Mouse (Mus musculus) bone marrow, adult 2 months (tissue): ENCODE measurements at regions not wholly inside any gene's neighbourhood (a gene's known extent, or its start where the extent isn't known, plus 50 kb on each side); places are given as distances from the start of the nearest gene placed in this dataset.

Source experiments
- H3K27ac ChIP-seq: fragments of 200-500 bp; 2 replicates; pipeline ENCODE4 v1.5.1; 2012; ENCODE audit warnings: low read depth, mild to moderate bottlenecking, control low read depth, inconsistent platforms, low read length; ENCODE audit not compliant: control insufficient read depth, poor library complexity, insufficient read depth
- H3K4me1 ChIP-seq: fragments of 200-500 bp; 2 replicates; pipeline ENCODE4 v1.6.1; 2011; ENCODE audit warnings: low read length; ENCODE audit not compliant: control insufficient read depth, insufficient read depth
- H3K4me3 ChIP-seq: fragments of 200-500 bp; replicated peaks from 2 replicates; pipeline ENCODE3; 2011; ENCODE audit warnings: mild to moderate bottlenecking, low read depth, low read length, control low read depth; ENCODE audit not compliant: control insufficient read depth
- CTCF ChIP-seq: fragments of 200-500 bp; IDR thresholded peaks from 2 replicates; pipeline ENCODE4 v1.5.1; 2011; ENCODE audit warnings: low read length, control low read depth; ENCODE audit not compliant: control insufficient read depth, insufficient read depth
- POLR2A ChIP-seq: fragments of 200-500 bp; IDR thresholded peaks from 2 replicates; pipeline ENCODE4 v1.6.1; 2011; ENCODE audit warnings: low read depth, mild to moderate bottlenecking, control low read depth, low read length, borderline replicate concordance; ENCODE audit not compliant: control insufficient read depth
- WGBS: fragments of 180-500 bp; shearing (Covaris S2); methylation state at CpG from one replicate; pipeline ENCODE4 v1.1.7; 2018; 5-methylcytosine and 5-hydroxymethylcytosine counted together

DNA sequence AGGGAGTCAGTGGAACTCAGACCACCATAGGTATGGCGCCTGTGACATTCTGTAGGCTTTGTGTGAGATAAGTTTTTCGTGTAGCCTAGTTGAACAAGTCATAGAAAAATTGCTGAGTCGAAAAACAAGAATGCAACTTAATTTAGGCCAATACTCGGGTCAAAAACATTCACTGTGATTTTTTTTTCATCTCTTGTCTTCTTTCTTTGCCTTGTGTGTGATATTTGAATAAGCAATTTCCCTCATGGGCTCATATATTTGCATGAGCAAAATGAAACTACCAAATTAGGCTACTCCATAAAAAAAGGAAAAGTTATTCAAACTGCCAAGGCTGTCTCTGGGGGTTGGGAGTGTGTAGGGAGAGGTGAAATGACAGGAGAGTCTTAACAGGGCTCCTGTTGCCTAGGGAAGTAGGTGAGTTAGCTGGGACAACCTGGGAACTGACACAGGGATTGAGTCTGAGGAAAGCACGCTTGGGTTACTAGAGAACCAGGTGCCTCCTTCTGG lies 124.1 kb upstream of the Arg1 start:
- Histone ChIP-seq H3K4me1 (no peaks in the 10 kb centered on the region; the same call in 1 of the 2 replicates), H3K4me3 (no peak overlapping the region), H3K27ac (no peak overlapping the region)
- 74% methylated on average over 5 of the region's 5 CpGs for WGBS
- TF ChIP-seq POLR2A: no peak
- TF ChIP-seq CTCF: no peak

DNA sequence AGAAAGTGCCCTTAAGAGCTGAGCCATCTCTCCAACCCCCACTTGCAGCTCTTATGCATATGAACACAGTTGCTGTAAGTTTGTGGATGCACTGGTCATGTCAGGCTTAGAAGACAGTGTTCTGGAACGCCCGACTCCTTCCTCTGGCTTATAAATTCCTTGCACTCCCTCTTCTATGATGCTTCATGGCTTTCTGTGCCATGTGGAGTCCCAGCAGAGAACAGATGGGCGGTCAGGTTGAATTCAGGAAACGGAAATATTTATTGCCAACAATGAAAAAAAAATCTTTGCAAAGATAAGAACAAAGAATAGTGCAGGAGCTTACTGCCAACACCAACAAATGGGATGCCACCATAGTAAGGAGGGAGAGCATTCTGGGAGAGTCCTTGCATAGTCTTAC lies 113.9 kb upstream of the Arg1 start:
- no peak overlapping the region for H3K27ac ChIP-seq
- no peaks in the 10 kb centered on the region for H3K4me1 ChIP-seq
- TF ChIP-seq POLR2A (no peak), CTCF (no peak)
- H3K4me3 ChIP-seq: no peak overlapping the region
- WGBS: 83% methylated on average over 4 of the region's 4 CpGs

DNA sequence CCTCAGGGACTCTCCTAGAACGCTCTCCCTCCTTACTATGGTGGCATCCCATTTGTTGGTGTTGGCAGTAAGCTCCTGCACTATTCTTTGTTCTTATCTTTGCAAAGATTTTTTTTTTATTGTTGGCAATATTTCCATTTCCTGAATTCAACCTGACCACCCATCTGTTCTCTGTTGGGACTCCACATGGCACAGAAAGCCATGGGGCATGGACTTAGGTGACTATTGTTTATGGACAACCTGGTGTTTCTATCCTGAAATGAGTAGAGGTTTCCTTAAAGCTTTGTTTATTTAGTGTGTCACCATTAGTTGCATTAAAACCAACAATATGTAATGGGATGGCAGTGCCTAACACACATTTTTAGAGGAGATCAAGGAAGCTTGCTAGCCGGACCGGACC lies 112.6 kb upstream of the Arg1 start:
- no peak overlapping the region for H3K4me3 ChIP-seq
- H3K4me1 ChIP-seq: no peaks in the 10 kb centered on the region
- no peak overlapping the region for H3K27ac ChIP-seq
- WGBS: 82% methylated on average over 3 of the region's 3 CpGs
- no peak for TF ChIP-seq POLR2A
- TF ChIP-seq CTCF: no peak

DNA sequence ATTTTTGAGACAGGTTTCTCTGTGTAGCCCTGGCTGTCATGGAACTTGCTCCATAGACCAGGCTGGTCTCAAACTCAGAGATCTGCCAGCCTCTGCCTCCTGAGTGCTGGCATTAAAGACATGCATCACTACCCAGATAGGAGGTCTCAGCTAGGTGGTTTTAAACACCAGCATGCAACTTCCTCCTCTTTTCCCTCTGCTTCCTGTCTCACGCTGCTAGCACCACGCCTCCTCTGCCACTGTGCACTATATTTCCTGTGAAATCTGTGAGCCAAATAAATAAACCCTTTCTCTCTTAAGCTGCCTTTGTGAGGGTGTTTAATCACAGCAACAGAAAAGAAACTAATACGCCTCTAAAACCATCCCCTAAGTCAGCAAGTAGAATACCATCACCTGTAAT lies 109.6 kb upstream of the Arg1 start:
- no peak for TF ChIP-seq CTCF
- no peak for TF ChIP-seq POLR2A
- 35% methylated on average over 3 of the region's 3 CpGs for WGBS
- Histone ChIP-seq H3K4me1 (no peaks in the 10 kb centered on the region), H3K4me3 (no peak overlapping the region), H3K27ac (no peak overlapping the region)

DNA sequence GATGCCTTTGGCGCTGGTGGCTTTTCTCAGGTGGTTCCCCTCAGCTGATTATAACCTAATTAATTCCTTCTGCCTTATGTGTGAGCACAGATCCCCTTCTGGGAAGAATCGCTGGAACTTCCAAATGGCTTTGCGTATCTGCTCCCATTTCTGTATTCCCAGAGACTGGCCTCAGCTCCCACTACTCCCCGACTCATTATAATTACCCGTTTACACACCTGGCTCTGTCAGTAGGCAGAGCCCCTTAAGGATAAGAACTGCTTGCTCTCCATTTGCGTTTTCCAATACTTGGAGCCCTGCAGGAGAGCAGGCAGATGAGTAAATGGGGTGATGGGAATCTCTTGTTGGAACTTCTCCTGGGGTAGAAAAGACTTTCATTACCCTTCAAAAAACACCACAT lies 108.1 kb upstream of the Arg1 start:
- 91% methylated on average over 6 of the region's 6 CpGs for WGBS
- Histone ChIP-seq H3K4me1 (no peaks in the 10 kb centered on the region), H3K4me3 (no peak overlapping the region), H3K27ac (no peak overlapping the region)
- TF ChIP-seq POLR2A: no peak
- TF ChIP-seq CTCF: no peak

DNA sequence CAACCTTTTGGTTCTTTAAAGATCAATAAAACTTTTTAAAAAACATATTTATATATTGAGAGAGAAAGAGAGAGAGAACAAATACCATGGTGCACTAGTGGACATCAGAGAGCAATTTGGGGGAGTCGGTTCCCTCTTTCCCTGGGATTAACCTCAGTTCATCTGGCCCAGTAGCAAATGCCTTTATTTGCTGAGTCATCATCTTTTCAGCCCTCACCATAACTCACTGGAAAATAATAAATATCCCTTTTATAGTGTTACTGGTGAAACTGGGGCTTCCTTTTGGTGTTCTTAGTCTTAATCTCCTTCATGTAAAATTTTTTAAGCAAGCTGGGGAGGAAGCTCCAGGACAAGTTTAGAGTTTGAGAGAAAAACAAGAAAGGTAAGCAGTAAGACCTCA lies 105.3 kb upstream of the Arg1 start:
- WGBS: 41% methylated on average over 1 of the region's 1 CpGs
- Histone ChIP-seq H3K4me1 (no peaks in the 10 kb centered on the region), H3K27ac (no peak overlapping the region), H3K4me3 (no peak overlapping the region)
- TF ChIP-seq CTCF (no peak), POLR2A (no peak)

DNA sequence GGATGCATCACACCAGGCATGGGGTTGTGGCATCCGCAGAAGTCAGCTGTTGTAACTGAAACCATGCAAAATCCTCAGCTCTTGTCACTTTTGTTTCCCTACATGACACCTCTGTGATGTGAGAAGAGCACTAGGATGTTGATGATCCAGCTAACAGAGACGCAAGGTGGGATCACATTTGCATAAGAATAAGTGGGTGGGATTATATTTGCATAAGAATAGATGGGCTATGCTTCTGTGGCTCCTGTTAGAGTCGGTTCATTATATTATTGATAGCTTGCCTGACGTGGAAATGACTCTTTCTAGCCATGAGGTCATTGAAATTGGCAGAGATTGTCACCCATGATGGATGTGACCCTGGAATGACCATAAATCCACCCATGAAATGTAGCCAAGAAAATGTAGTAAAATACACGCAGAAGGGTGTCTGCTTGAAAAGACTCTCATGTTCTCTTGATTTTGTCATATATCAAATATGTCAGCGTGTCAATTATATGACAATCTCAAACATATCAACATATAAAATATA lies 102.2 kb upstream of the Arg1 start:
- Histone ChIP-seq H3K27ac (no peak overlapping the region), H3K4me1 (no peaks in the 10 kb centered on the region), H3K4me3 (no peak overlapping the region)
- TF ChIP-seq POLR2A: no peak
- no peak for TF ChIP-seq CTCF
- 80% methylated on average over 6 of the region's 6 CpGs for WGBS

DNA sequence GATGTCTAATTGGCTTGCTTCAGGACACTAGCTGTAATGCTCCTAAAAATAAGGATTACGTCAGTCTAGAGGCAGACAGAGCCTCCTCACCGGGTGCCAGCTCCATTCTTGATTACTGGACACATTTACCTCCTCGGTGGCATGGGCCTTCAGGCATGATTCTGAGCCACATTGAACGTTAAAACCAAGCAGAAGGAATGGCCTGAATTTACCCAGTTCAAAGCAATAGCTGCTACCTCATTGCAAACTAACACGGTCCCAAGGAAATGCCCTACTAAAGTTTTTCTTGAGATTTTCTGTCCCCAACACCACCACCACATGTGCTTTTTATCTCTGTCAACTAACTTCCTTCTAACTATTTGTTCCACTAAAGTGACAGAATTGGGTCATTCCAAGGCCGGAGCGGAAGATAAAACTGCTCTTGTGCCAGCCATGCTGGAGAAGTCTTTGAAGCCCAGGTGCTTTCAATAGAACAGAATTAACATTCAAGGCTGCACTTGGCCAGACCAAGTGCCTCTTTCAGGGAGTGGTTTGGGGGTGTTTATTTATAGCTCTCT lies 96.4 kb upstream of the Arg1 start:
- Histone ChIP-seq H3K4me3 (no peak overlapping the region), H3K27ac (no peak overlapping the region), H3K4me1 (no peaks in the 10 kb centered on the region)
- no peak for TF ChIP-seq POLR2A
- no peak for TF ChIP-seq CTCF
- 58% methylated on average over 7 of the region's 7 CpGs for WGBS
